Mouse (Mus musculus) kidney, postnatal 4 days (tissue): ENCODE measurements around the gene Mylk.
"Not testable (repeated sequence)": the region's sequence is repeated elsewhere in the genome, so short reads cannot be mapped to it uniquely, and the experiment has no call there.

Experiments
- DNase-seq, 2 experiments: peaks; one replicate each; pipeline ENCODE4 v3.0.0; 2021; ENCODE audit warnings: mixed read lengths in 2 of 2

Mylk gene

GRCm38 (mm10) chr16:34745065-34745585, at the start of gene Mylk:
Mylk (plus strand) TSS chr16:34745210.
- DNase-seq: peak; percentile 95 to 97

- DNase-seq: not testable (repeated sequence)
Measured at GRCm38 (mm10) chr16:34698721-34699120, 46.3 kb upstream of the Mylk start.

- DNase-seq: peak; percentile 83 to 86
Measured at GRCm38 (mm10) chr16:34700165-34700827, 44.7 kb upstream of the Mylk start.

GRCm38 (mm10) chr16:34700828-34701216, 44.2 kb upstream of the Mylk start:
- DNase-seq: no peak

GRCm38 (mm10) chr16:34706019-34706418, 39.0 kb upstream of the Mylk start:
- no peak for DNase-seq

- peak; percentile 16 to 38 for DNase-seq
Measured at GRCm38 (mm10) chr16:34706487-34706946, 38.5 kb upstream of the Mylk start.

- DNase-seq: peak in 1 of 2 experiments; percentile 11
Measured at GRCm38 (mm10) chr16:34711481-34711880, 33.5 kb upstream of the Mylk start.

GRCm38 (mm10) chr16:34725156-34725555, 19.9 kb upstream of the Mylk start:
- DNase-seq: no peak

GRCm38 (mm10) chr16:34728610-34729009, 16.4 kb upstream of the Mylk start:
- not testable (repeated sequence) for DNase-seq

GRCm38 (mm10) chr16:34729371-34729770, 15.6 kb upstream of the Mylk start:
- DNase-seq: no peak

GRCm38 (mm10) chr16:34738656-34739233, 6.3 kb upstream of the Mylk start:
- no peak for DNase-seq

GRCm38 (mm10) chr16:34742930-34743329, 2.1 kb upstream of the Mylk start:
- no peak for DNase-seq

- peak; percentile 37 to 41 for DNase-seq
Measured at GRCm38 (mm10) chr16:34748081-34748720, 3.2 kb downstream of the Mylk start.

- peak; percentile 18 to 33 for DNase-seq
Measured at GRCm38 (mm10) chr16:34749536-34749935, 4.5 kb downstream of the Mylk start.

- no peak for DNase-seq
Measured at GRCm38 (mm10) chr16:34752026-34752425, 7.0 kb downstream of the Mylk start.

- no peak for DNase-seq
Measured at GRCm38 (mm10) chr16:34752977-34753376, 8.0 kb downstream of the Mylk start.

- DNase-seq: no peak
Measured at GRCm38 (mm10) chr16:34756991-34757390, 12.0 kb downstream of the Mylk start.

GRCm38 (mm10) chr16:34758205-34758604, 13.2 kb downstream of the Mylk start:
- DNase-seq: peak in 1 of 2 experiments; percentile 31

- DNase-seq: no peak
Measured at GRCm38 (mm10) chr16:34763959-34764591, 19.1 kb downstream of the Mylk start.

- no peak for DNase-seq
Measured at GRCm38 (mm10) chr16:34765666-34766065, 20.7 kb downstream of the Mylk start.

- DNase-seq: no peak
Measured at GRCm38 (mm10) chr16:34766193-34766592, 21.2 kb downstream of the Mylk start.

GRCm38 (mm10) chr16:34767443-34767842, 22.4 kb downstream of the Mylk start:
- DNase-seq: no peak

- DNase-seq: no peak
Measured at GRCm38 (mm10) chr16:34768436-34768835, 23.4 kb downstream of the Mylk start.
